Mouse (Mus musculus) MEL (cell line): ENCODE measurements around the gene Srsf1. TPM values are rescaled to one million over a fixed set of nuclear protein-coding genes. Genes with fewer than 3 reads are reported as not detected.

ENCODE experiments used
- DNase-seq: peaks from one replicate; pipeline ENCODE4 v3.0.0; 2011; ENCODE audit warnings: low read depth, low spot score
- H3K27ac ChIP-seq: 2 replicates; pipeline ENCODE4 v1.5.1; 2012; ENCODE audit warnings: low read depth, mild to moderate bottlenecking, control low read depth, low read length, moderate library complexity; ENCODE audit not compliant: control insufficient read depth
- H3K27me3 ChIP-seq, 2 experiments: fragments of 150-350 bp in 1 of 2; sonication (generic) in 1 of 2; 2 replicates each; pipeline ENCODE4 v1.6.1; 2012; ENCODE audit warnings: low read length in 2 of 2, mild to moderate bottlenecking in 2 of 2, improper control_type of control experiment in 1 of 2, moderate library complexity in 1 of 2; ENCODE audit not compliant: insufficient read depth in 2 of 2, control insufficient read depth in 1 of 2
- H3K36me3 ChIP-seq, 2 experiments: 2 replicates each; pipeline ENCODE4 v1.6.1; 2012 to 2014; ENCODE audit warnings: low read length in 2 of 2, improper control_type of control experiment in 1 of 2, inconsistent platforms in 1 of 2, mild to moderate bottlenecking in 1 of 2; ENCODE audit not compliant: insufficient read depth in 2 of 2, control insufficient read depth in 1 of 2
- H3K4me1 ChIP-seq, 2 experiments: fragments of 150-350 bp in 1 of 2; sonication (generic) in 1 of 2; 2 replicates each; pipeline ENCODE4 v1.6.1; 2012; ENCODE audit warnings: low read length in 2 of 2, improper control_type of control experiment in 1 of 2, mild to moderate bottlenecking in 1 of 2; ENCODE audit not compliant: insufficient read depth in 2 of 2, control insufficient read depth in 1 of 2
- H3K4me3 ChIP-seq, 2 experiments: fragments of 150-350 bp in 1 of 2; sonication (generic) in 1 of 2; 2 replicates each; pipeline ENCODE4 v1.5.1; 2012; ENCODE audit warnings: low read depth in 2 of 2, low read length in 2 of 2, mild to moderate bottlenecking in 2 of 2, moderate library complexity in 2 of 2, control low read depth in 1 of 2, improper control_type of control experiment in 1 of 2; ENCODE audit not compliant: control insufficient read depth in 1 of 2, insufficient read depth in 1 of 2
- H3K79me2 ChIP-seq: 2 replicates; pipeline ENCODE4 v1.6.1; 2012; ENCODE audit warnings: mild to moderate bottlenecking, low read length, moderate library complexity; ENCODE audit not compliant: control insufficient read depth, poor library complexity, insufficient read depth
- H3K9ac ChIP-seq: 2 replicates; pipeline ENCODE4 v1.6.1; 2012; ENCODE audit warnings: low read depth, mild to moderate bottlenecking, control low read depth, low read length, moderate library complexity; ENCODE audit not compliant: control insufficient read depth, poor library complexity, severe bottlenecking
- H3K9me3 ChIP-seq: fragments of 150-350 bp; sonication (generic); replicated peaks from 2 replicates; pipeline ENCODE4 v1.6.1; 2012; ENCODE audit warnings: mild to moderate bottlenecking, low read length, improper control_type of control experiment, moderate library complexity; ENCODE audit not compliant: insufficient read depth
- CTCF ChIP-seq, 3 experiments: IDR thresholded peaks in 2 of 3; conservative IDR thresholded peaks in 1 of 3; 2 replicates each; pipeline ENCODE4 v1.5.1; 2011 to 2012; ENCODE audit warnings: low read length in 3 of 3, low read depth in 2 of 3, mild to moderate bottlenecking in 2 of 3, improper control_type of control experiment in 1 of 3, inconsistent platforms in 1 of 3, mixed read lengths in 1 of 3, moderate library complexity in 1 of 3; ENCODE audit not compliant: control insufficient read depth in 1 of 3, insufficient read depth in 1 of 3, poor library complexity in 1 of 3, severe bottlenecking in 1 of 3
- EP300 ChIP-seq, 2 experiments: IDR thresholded peaks; 2 replicates each; pipeline ENCODE4 v1.6.1; 2011; ENCODE audit warnings: improper control_type of control experiment in 2 of 2, low read length in 2 of 2, low read depth in 1 of 2, mild to moderate bottlenecking in 1 of 2
- GABPA ChIP-seq: IDR thresholded peaks from 2 replicates; pipeline ENCODE4 v1.6.1; 2012; ENCODE audit warnings: low read depth, mild to moderate bottlenecking, inconsistent platforms, low read length, improper control_type of control experiment, moderate library complexity
- MAFK ChIP-seq: IDR thresholded peaks from 2 replicates; pipeline ENCODE4 v1.6.1; 2011; ENCODE audit warnings: low read depth, mild to moderate bottlenecking, low read length, improper control_type of control experiment, borderline replicate concordance
- MAX ChIP-seq: IDR thresholded peaks from 2 replicates; pipeline ENCODE4 v1.6.1; 2011; ENCODE audit warnings: low read length, improper control_type of control experiment
- MAZ ChIP-seq: IDR thresholded peaks from 2 replicates; pipeline ENCODE4 v1.6.1; 2012; ENCODE audit warnings: low read depth, mild to moderate bottlenecking, inconsistent platforms, low read length, improper control_type of control experiment
- MYB ChIP-seq: IDR thresholded peaks from 2 replicates; pipeline ENCODE4 v1.6.1; 2011; ENCODE audit warnings: mild to moderate bottlenecking, low read depth, low read length, improper control_type of control experiment
- MYC ChIP-seq: IDR thresholded peaks from 2 replicates; pipeline ENCODE4 v1.6.1; 2011; ENCODE audit warnings: low read depth, mild to moderate bottlenecking, low read length, improper control_type of control experiment, moderate library complexity
- POLR2A ChIP-seq, 2 experiments: IDR thresholded peaks; 2 replicates each; pipeline ENCODE4 v1.6.1; 2011 to 2012; ENCODE audit warnings: low read length in 2 of 2, mild to moderate bottlenecking in 2 of 2, control low read depth in 1 of 2, improper control_type of control experiment in 1 of 2, low read depth in 1 of 2, moderate library complexity in 1 of 2; ENCODE audit not compliant: control insufficient read depth in 1 of 2, insufficient read depth in 1 of 2, poor library complexity in 1 of 2
- POLR2AphosphoS5 ChIP-seq: IDR thresholded peaks from 2 replicates; pipeline ENCODE4 v1.6.1; 2012; ENCODE audit warnings: low read depth, borderline replicate concordance, mild to moderate bottlenecking, inconsistent platforms, low read length, moderate library complexity, mixed read lengths
- RAD21 ChIP-seq: IDR thresholded peaks from 2 replicates; pipeline ENCODE4 v1.6.1; 2011; ENCODE audit warnings: mild to moderate bottlenecking, low read depth, low read length, improper control_type of control experiment
- TCF12 ChIP-seq: IDR thresholded peaks from 2 replicates; pipeline ENCODE4 v1.6.1; 2014; ENCODE audit warnings: low read depth, mild to moderate bottlenecking, inconsistent platforms, low read length, improper control_type of control experiment, moderate library complexity
- UBTF ChIP-seq: IDR thresholded peaks from 2 replicates; pipeline ENCODE4 v1.6.1; 2012; ENCODE audit warnings: low read depth, mild to moderate bottlenecking, inconsistent platforms, low read length, improper control_type of control experiment, moderate library complexity, borderline replicate concordance; ENCODE audit not compliant: insufficient read depth
- ZKSCAN1 ChIP-seq: IDR thresholded peaks from 2 replicates; pipeline ENCODE4 v1.6.1; 2012; ENCODE audit warnings: low read depth, mild to moderate bottlenecking, inconsistent platforms, low read length, improper control_type of control experiment, moderate library complexity
- ZMIZ1 ChIP-seq: IDR thresholded peaks from 2 replicates; pipeline ENCODE4 v1.6.1; 2012; ENCODE audit warnings: low read depth, mild to moderate bottlenecking, inconsistent platforms, low read length, improper control_type of control experiment, moderate library complexity
- ZNF384 ChIP-seq: IDR thresholded peaks from 2 replicates; pipeline ENCODE4 v1.6.1; 2012; ENCODE audit warnings: low read depth, mild to moderate bottlenecking, inconsistent platforms, low read length, improper control_type of control experiment
- polyA plus RNA-seq, 2 experiments: library from polyadenylated mRNA; stranded (reverse) in 1 of 2; unstranded in 1 of 2; fragments of >175 nt in 1 of 2; fragments of >200 nt in 1 of 2; gene quantifications; 2 replicates each; pipeline versions ENCODE4 v1.2.1 to v1.2.4; 2012; ENCODE audit warnings: low replicate concordance in 2 of 2, low read depth in 1 of 2; ENCODE audit not compliant: insufficient read length in 2 of 2, insufficient read depth in 1 of 2, missing spikeins in 1 of 2
- total RNA-seq: library from RNA; depleted of rRNA; stranded (reverse); fragments of 300-350 nt; gene quantifications from 2 replicates; pipeline ENCODE4 v1.2.3, GENCODE M21; 2012; rRNA removed

Srsf1 gene
- total and polyA plus RNA-seq, 3 experiments: 421 to 596 (median 431) TPM

- Histone ChIP-seq H3K27ac (no peak overlapping the region), H3K4me3 (peak overlapping the region; percentile 40 to 45; a peak in 3 of 4 replicates), H3K36me3 (peaks cover 0 to 15% of the 10 kb centered on the region in 2 experiments; a peak in 2 of 4 replicates), H3K79me2 (no peaks in the 10 kb centered on the region), H3K27me3 (peaks cover 20 to 22% of the 10 kb centered on the region in 2 experiments), H3K4me1 (peaks cover 7 to 29% of the 10 kb centered on the region in 2 experiments), H3K9me3 (no peaks in the 10 kb centered on the region), H3K9ac (peak overlapping the region; percentile 38)
- no peak for DNase-seq
- TF ChIP-seq MYB (no peak), MAZ (no peak), MYC (no peak), EP300 (IDR thresholded peaks at IDR 0.05; ENCODE audit: low read depth in 1 of 2, low read length in 2 of 2) (no peak), GABPA (no peak), POLR2AphosphoS5 (no peak), ZKSCAN1 (no peak), RAD21 (no peak)
These were observed 52.4 kb downstream of the Srsf1 start for GRCm38 (mm10) chr11:88099599-88100023.

- no peak for DNase-seq
- Histone ChIP-seq H3K9ac (no peak overlapping the region), H3K4me3 (no peak overlapping the region), H3K27ac (no peak overlapping the region), H3K9me3 (no peaks in the 10 kb centered on the region), H3K36me3 (peaks cover 0 to 17% of the 10 kb centered on the region in 2 experiments; a peak in 2 of 4 replicates), H3K27me3 (peaks cover 20 to 22% of the 10 kb centered on the region in 2 experiments), H3K4me1 (peaks cover 7 to 31% of the 10 kb centered on the region in 2 experiments), H3K79me2 (no peaks in the 10 kb centered on the region)
- no peak for TF ChIP-seq MYC
- TF ChIP-seq UBTF: no peak
- no peak for TF ChIP-seq ZMIZ1
- TF ChIP-seq CTCF (IDR thresholded peaks at IDR 0.05 in 2 of 3, conservative IDR thresholded peaks at IDR 0.05 in 1 of 3; ENCODE audit: control insufficient read depth in 1 of 3, insufficient read depth in 1 of 3, low read depth in 2 of 3, low read length in 3 of 3, poor library complexity in 1 of 3, severe bottlenecking in 1 of 3): no peak
- no peak for TF ChIP-seq RAD21
- no peak for TF ChIP-seq POLR2A (IDR thresholded peaks at IDR 0.05; ENCODE audit: control insufficient read depth in 1 of 2, insufficient read depth in 1 of 2, low read depth in 1 of 2, low read length in 2 of 2, poor library complexity in 1 of 2)
- no peak for TF ChIP-seq GABPA
- no peak for TF ChIP-seq MAFK
- TF ChIP-seq MAX: no peak
- no peak for TF ChIP-seq TCF12
- TF ChIP-seq ZNF384: no peak
These were observed 53.0 kb downstream of the Srsf1 start for GRCm38 (mm10) chr11:88100170-88100569.

Other genes with a start within 250 kb of the Srsf1 start
- not detected in 2 replicates for gene Lpo, start 219.1 kb upstream of the Srsf1 start, total RNA-seq
- not detected for gene Lpo, start 219.1 kb upstream of the Srsf1 start, polyA plus RNA-seq
- 3.3 and 3.7 TPM in 2 replicates for gene Mks1, start 194.2 kb upstream of the Srsf1 start, total RNA-seq
- 1 to 10 TPM in 1 of 2 experiments, not detected in 1; 6.1 TPM for gene Mks1, start 194.2 kb upstream of the Srsf1 start, polyA plus RNA-seq
- not detected in 2 replicates for gene Epx, start 171.8 kb upstream of the Srsf1 start, total RNA-seq
- under 1 TPM in 1 of 2 experiments, not detected in 1; 0.03 TPM for gene Epx, start 171.8 kb upstream of the Srsf1 start, polyA plus RNA-seq
- not detected in 2 replicates for gene Olfr462, start 155.1 kb upstream of the Srsf1 start, total RNA-seq
- gene Olfr462, start 155.1 kb upstream of the Srsf1 start, polyA plus RNA-seq: not detected
- not detected in 2 replicates for gene Olfr463, start 150.0 kb upstream of the Srsf1 start, total RNA-seq
- not detected for gene Olfr463, start 150.0 kb upstream of the Srsf1 start, polyA plus RNA-seq
- not detected in 2 replicates for gene Olfr464, start 126.4 kb upstream of the Srsf1 start, total RNA-seq
- not detected for gene Olfr464, start 126.4 kb upstream of the Srsf1 start, polyA plus RNA-seq
- gene Dynll2, start 59.8 kb upstream of the Srsf1 start, total RNA-seq: 30.7 and 38.6 TPM in 2 replicates
- gene Dynll2, start 59.8 kb upstream of the Srsf1 start, polyA plus RNA-seq: 100 to 1,000 TPM in 1 of 2 experiments, 10 to 100 TPM in 1; 75.8 to 124 TPM
- gene Vezf1, start 20.9 kb downstream of the Srsf1 start, total RNA-seq: 8.0 and 9.5 TPM in 2 replicates
- 10 to 100 TPM in 1 of 2 experiments, not detected in 1; 20.8 TPM for gene Vezf1, start 20.9 kb downstream of the Srsf1 start, polyA plus RNA-seq
- 1.0 and 1.1 TPM in 2 replicates for gene Cuedc1, start 50.7 kb downstream of the Srsf1 start, total RNA-seq
- 1 to 10 TPM in 1 of 2 experiments, not detected in 1; 4.8 TPM for gene Cuedc1, start 50.7 kb downstream of the Srsf1 start, polyA plus RNA-seq
- gene Mrps23, start 157.0 kb downstream of the Srsf1 start, total RNA-seq: 362 and 381 TPM in 2 replicates
- 100 to 1,000 TPM in 1 of 2 experiments, not detected in 1; 190 TPM for gene Mrps23, start 157.0 kb downstream of the Srsf1 start, polyA plus RNA-seq
- not detected in 2 replicates for gene Ccdc182, start 246.7 kb downstream of the Srsf1 start, total RNA-seq
- gene Ccdc182, start 246.7 kb downstream of the Srsf1 start, polyA plus RNA-seq: not detected